Mouse (Mus musculus) heart, embryonic 10.5 days (tissue): ENCODE measurements around the gene Ech1. TPM values are rescaled to one million over a fixed set of nuclear protein-coding genes. Genes with fewer than 3 reads are reported as not detected.

Experiments used
- DNase-seq: peaks from one replicate; pipeline ENCODE4 v3.0.0-alpha.2; 2017; ENCODE audit warnings: low spot score
- H3K27ac ChIP-seq: fragments of 300-500 bp; sonication (generic); 2 replicates; pipeline ENCODE4 v1.5.1; 2016; ENCODE audit warnings: mild to moderate bottlenecking
- H3K27me3 ChIP-seq: fragments of 300-500 bp; sonication (generic); 2 replicates; pipeline ENCODE4 v1.6.1; 2016; ENCODE audit warnings: mild to moderate bottlenecking; ENCODE audit not compliant: poor library complexity, insufficient read depth, severe bottlenecking
- H3K36me3 ChIP-seq: fragments of 300-500 bp; sonication (generic); 2 replicates; pipeline ENCODE4 v1.6.1; 2016; ENCODE audit warnings: mild to moderate bottlenecking, moderate library complexity
- H3K4me1 ChIP-seq: fragments of 300-500 bp; sonication (generic); 2 replicates; pipeline ENCODE4 v1.6.1; 2016; ENCODE audit warnings: mild to moderate bottlenecking
- H3K4me3 ChIP-seq: fragments of 300-500 bp; sonication (generic); 2 replicates; pipeline ENCODE4 v1.5.1; 2016; ENCODE audit warnings: mild to moderate bottlenecking, moderate library complexity
- H3K9me3 ChIP-seq: fragments of 300-500 bp; sonication (generic); 2 replicates; pipeline ENCODE4 v1.6.1; 2016; ENCODE audit warnings: mild to moderate bottlenecking, moderate library complexity
- WGBS: fragments of 180-500 bp; shearing (Covaris S2); methylation state at CpG from one replicate; pipeline ENCODE4 v1.1.7; 2016; 5-methylcytosine and 5-hydroxymethylcytosine counted together
- polyA plus RNA-seq: library from polyadenylated mRNA; unstranded; fragments of >200 nt; fragmentation: Nextera tagmentation; extraction: Ambion mirVana; gene quantifications from 2 replicates; pipeline ENCODE4 v1.2.1, GENCODE M21; 2016

Gene Ech1
- polyA plus RNA-seq, 1 experiment from 2014 or later: 118 TPM

DNA sequence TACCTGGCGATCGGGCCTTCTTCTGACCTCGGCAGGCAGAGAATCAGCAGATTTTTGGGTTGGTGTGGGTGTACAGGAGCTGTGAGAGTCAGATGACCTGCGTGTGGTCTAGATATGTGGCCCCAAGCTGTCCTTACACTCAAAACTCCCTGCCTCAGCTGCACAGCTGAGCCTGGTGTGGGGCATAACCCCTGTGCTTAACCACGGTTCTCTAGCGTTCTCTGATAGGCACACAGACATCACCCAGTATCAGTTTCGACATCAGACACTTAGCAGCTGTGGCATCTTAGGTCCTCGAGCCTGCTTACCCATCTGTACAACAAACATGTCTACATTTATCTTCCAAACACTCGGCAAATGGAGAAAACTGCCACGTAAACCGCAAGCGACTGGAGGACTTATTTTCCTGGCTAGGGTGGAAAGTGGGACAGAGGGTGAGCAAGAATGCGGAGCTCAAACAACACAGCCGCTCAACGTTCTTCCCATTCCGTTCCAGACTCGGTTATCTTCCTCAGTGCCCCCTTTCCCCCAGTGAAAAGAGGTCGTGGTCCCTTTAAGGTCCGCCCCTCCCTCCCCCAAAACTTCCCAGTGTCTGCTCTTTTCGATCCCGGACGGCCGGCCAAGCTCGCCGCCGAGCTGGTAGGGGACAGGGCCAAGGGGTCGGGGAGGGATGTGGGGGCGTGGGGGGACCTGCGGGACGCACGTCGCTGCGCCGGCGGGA lies 16.6 kb upstream of the Ech1 start, which contains the start of gene Hnrnpl:
TSS of gene Hnrnpl (plus strand) at position 321 of the 721 bp plus-strand sequence.
- H3K27ac ChIP-seq: peak within 1 kb of the TSS; percentile 100
- H3K4me1 ChIP-seq: peaks cover 35% of the 10 kb centered on the region
- peak; percentile 86 for DNase-seq
- H3K36me3 ChIP-seq: peaks cover 16% of the 10 kb centered on the region
- H3K27me3 ChIP-seq: no peaks in the 10 kb centered on the region
- no peaks in the 10 kb centered on the region for H3K9me3 ChIP-seq
- 3% methylated on average over 35 of the region's 35 CpGs for WGBS
- peak within 1 kb of the TSS; percentile 96 for H3K4me3 ChIP-seq

- H3K36me3 ChIP-seq: peaks cover 22% of the 10 kb centered on the region
- DNase-seq: peak; percentile 96
- H3K4me3 ChIP-seq: peak overlapping the region; percentile 96
- no peaks in the 10 kb centered on the region for H3K27me3 ChIP-seq
- peaks cover 35% of the 10 kb centered on the region for H3K4me1 ChIP-seq
- H3K9me3 ChIP-seq: no peaks in the 10 kb centered on the region
- H3K27ac ChIP-seq: peak overlapping the region; percentile 100
- 0% methylated on average over 32 of the region's 32 CpGs for WGBS
Observed at GRCm38 (mm10) chr7:28808957-28809393, 16.0 kb upstream of the Ech1 start.

GRCm38 (mm10) chr7:28809401-28810089 lies 15.5 kb upstream of the Ech1 start:
- Histone ChIP-seq H3K4me3 (peak overlapping the region; percentile 96), H3K27me3 (no peaks in the 10 kb centered on the region), H3K36me3 (peaks cover 28% of the 10 kb centered on the region), H3K27ac (peak overlapping the region; percentile 100), H3K9me3 (no peaks in the 10 kb centered on the region), H3K4me1 (peaks cover 37% of the 10 kb centered on the region)
- DNase-seq: peak; percentile 93
- under 1% methylated on average over 35 of the region's 35 CpGs for WGBS

DNA sequence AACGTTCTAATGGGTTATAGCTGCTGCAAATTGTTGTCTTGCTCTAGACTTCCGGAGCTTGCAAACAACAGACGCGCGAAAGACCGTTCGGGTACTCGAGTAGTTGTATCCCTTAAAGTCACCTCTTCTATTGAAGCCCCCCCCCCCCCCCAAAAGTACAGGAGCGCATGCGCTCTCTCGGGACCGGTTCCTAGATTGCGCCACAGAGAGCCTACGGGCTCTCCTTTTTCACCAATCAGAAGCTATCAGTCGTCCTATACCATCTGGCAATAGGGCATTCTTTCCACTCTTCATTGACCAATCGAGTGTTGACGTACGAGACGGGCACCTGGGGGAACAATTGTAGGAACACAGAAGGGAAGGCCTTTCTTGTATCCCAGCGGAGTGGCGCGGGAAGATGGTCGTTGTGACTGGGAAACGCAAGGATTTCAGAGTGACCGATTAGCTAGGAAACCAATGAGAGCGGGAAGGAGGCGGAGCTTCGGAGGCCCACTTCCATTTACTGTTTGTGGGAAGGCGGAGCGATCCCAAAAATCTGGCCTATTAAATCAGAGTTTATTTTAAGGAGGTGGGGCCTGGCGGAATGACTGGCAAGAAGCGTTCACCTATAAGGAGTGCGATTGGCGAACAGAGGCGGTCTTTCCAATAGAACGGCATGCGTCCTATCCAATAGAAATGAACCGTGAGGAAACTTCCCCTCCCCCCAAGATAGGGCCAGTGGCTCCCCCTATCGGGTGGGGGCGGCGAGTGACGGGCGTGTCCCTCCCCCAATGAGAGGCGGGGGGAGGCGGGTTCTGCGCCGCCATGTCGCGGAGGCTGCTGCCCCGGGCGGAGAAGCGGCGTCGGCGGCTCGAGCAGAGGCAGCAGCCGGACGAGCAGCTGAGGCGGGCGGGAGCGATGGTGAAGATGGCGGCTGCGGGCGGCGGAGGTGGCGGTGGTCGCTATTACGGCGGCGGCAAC lies 14.6 kb upstream of the Ech1 start:
- WGBS: under 1% methylated on average over 70 of the region's 70 CpGs
- peak; percentile 99 for DNase-seq
- H3K27ac ChIP-seq: peak overlapping the region; percentile 100
- H3K4me1 ChIP-seq: peaks cover 43% of the 10 kb centered on the region
- H3K36me3 ChIP-seq: peaks cover 36% of the 10 kb centered on the region
- H3K9me3 ChIP-seq: no peaks in the 10 kb centered on the region
- H3K27me3 ChIP-seq: no peaks in the 10 kb centered on the region
- peak overlapping the region; percentile 96 for H3K4me3 ChIP-seq

DNA sequence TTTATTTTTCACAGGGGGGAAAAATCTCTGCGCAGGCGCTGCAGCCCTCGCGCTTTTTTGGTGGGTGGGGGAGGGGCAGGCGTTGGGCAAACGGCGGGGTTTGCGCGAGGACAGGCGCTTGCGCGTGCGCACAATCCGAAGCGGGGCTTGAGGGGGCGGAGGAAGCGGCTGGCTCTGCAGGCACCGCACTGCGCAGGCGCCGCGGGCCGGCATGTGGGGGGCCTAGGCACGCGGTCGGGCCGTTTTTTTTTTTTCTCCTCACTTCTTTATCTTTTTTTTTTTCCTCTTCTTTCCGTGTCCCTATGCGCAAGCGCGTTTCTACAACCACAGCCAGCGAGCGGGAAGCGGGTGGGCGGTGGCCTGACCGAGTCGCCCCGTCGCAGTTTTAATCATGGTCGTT lies 13.8 kb upstream of the Ech1 start:
- no peaks in the 10 kb centered on the region for H3K9me3 ChIP-seq
- H3K27ac ChIP-seq: peak overlapping the region; percentile 100
- H3K27me3 ChIP-seq: no peaks in the 10 kb centered on the region
- H3K36me3 ChIP-seq: peaks cover 44% of the 10 kb centered on the region
- peak; percentile 97 for DNase-seq
- under 1% methylated on average over 40 of the region's 40 CpGs for WGBS
- peaks cover 50% of the 10 kb centered on the region for H3K4me1 ChIP-seq
- H3K4me3 ChIP-seq: peak overlapping the region; percentile 96

GRCm38 (mm10) chr7:28811640-28812275 lies 13.3 kb upstream of the Ech1 start:
- 9% methylated on average over 7 of the region's 7 CpGs for WGBS
- H3K4me3 ChIP-seq: peak overlapping the region; percentile 96
- no peaks in the 10 kb centered on the region for H3K9me3 ChIP-seq
- H3K27ac ChIP-seq: peak overlapping the region; percentile 100
- no peaks in the 10 kb centered on the region for H3K27me3 ChIP-seq
- no peak for DNase-seq
- H3K36me3 ChIP-seq: peaks cover 50% of the 10 kb centered on the region
- H3K4me1 ChIP-seq: peaks cover 52% of the 10 kb centered on the region

GRCm38 (mm10) chr7:28812436-28812835 lies 12.6 kb upstream of the Ech1 start:
- H3K4me1 ChIP-seq: peaks cover 51% of the 10 kb centered on the region
- DNase-seq: no peak
- H3K27ac ChIP-seq: peak overlapping the region; percentile 100; the same call in 1 of the 2 replicates
- no peaks in the 10 kb centered on the region for H3K27me3 ChIP-seq
- H3K9me3 ChIP-seq: no peaks in the 10 kb centered on the region
- WGBS: 66% methylated on average over 4 of the region's 4 CpGs
- H3K36me3 ChIP-seq: peaks cover 57% of the 10 kb centered on the region
- peak overlapping the region; percentile 96 for H3K4me3 ChIP-seq

GRCm38 (mm10) chr7:28812949-28813348 lies 12.1 kb upstream of the Ech1 start:
- WGBS: 63% methylated on average over 5 of the region's 5 CpGs
- H3K4me1 ChIP-seq: peaks cover 49% of the 10 kb centered on the region

GRCm38 (mm10) chr7:28814306-28815034 lies 10.5 kb upstream of the Ech1 start:
- Histone ChIP-seq H3K27me3 (no peaks in the 10 kb centered on the region), H3K9me3 (no peaks in the 10 kb centered on the region), H3K27ac (no peak overlapping the region), H3K36me3 (peaks cover 76% of the 10 kb centered on the region), H3K4me1 (peaks cover 57% of the 10 kb centered on the region), H3K4me3 (peak overlapping the region; percentile 6; the same call in 1 of the 2 replicates)
- WGBS: 69% methylated on average over 5 of the region's 5 CpGs
- no peak for DNase-seq

More at GRCm38 (mm10) chr7:28812949-28813348, 12.1 kb upstream of the Ech1 start:
- Histone ChIP-seq H3K27ac (peak overlapping the region; percentile 100; the same call in 1 of the 2 replicates), H3K36me3 (peaks cover 62% of the 10 kb centered on the region), H3K9me3 (no peaks in the 10 kb centered on the region), H3K4me3 (peak overlapping the region; percentile 96), H3K27me3 (no peaks in the 10 kb centered on the region)
- DNase-seq: no peak

- 88% methylated on average over 9 of the region's 9 CpGs for WGBS
- H3K4me3 ChIP-seq: 0 out of 2 replicates have a peak overlapping the region, but pooled peaks have one; percentile 0
- H3K27ac ChIP-seq: no peak overlapping the region
- no peaks in the 10 kb centered on the region for H3K27me3 ChIP-seq
- H3K36me3 ChIP-seq: peaks cover 83% of the 10 kb centered on the region
- DNase-seq: no peak
- H3K9me3 ChIP-seq: no peaks in the 10 kb centered on the region
- H3K4me1 ChIP-seq: peaks cover 64% of the 10 kb centered on the region
Observed at GRCm38 (mm10) chr7:28815230-28815629, 9.8 kb upstream of the Ech1 start.

- no peak for DNase-seq
- Histone ChIP-seq H3K27me3 (no peaks in the 10 kb centered on the region), H3K36me3 (peaks cover 93% of the 10 kb centered on the region), H3K9me3 (no peaks in the 10 kb centered on the region), H3K4me3 (no peak overlapping the region), H3K4me1 (peaks cover 73% of the 10 kb centered on the region), H3K27ac (no peak overlapping the region)
- 81% methylated on average over 9 of the region's 9 CpGs for WGBS
Observed at GRCm38 (mm10) chr7:28816201-28816600, 8.8 kb upstream of the Ech1 start.
